Mouse (Mus musculus) erythroblast, embryonic 14.5 days (primary cell): ENCODE measurements around the gene Kiss1. TPM values are rescaled to one million over a fixed set of nuclear protein-coding genes. Genes with fewer than 3 reads are reported as not detected.
"Not testable (repeated sequence)": the region's sequence is repeated elsewhere in the genome, so short reads cannot be mapped to it uniquely, and the experiment has no call there.

Experiments
- H3K27me3 ChIP-seq: 2 replicates; pipeline ENCODE4 v1.6.1; 2012; ENCODE audit warnings: inconsistent platforms; ENCODE audit not compliant: control insufficient read depth
- H3K36me3 ChIP-seq: 2 replicates; pipeline ENCODE4 v1.6.1; 2012; ENCODE audit warnings: mild to moderate bottlenecking, inconsistent platforms; ENCODE audit not compliant: control insufficient read depth
- H3K4me1 ChIP-seq: 2 replicates; pipeline ENCODE4 v1.6.1; 2012; ENCODE audit warnings: inconsistent platforms; ENCODE audit not compliant: control insufficient read depth
- H3K4me3 ChIP-seq: replicated peaks from 2 replicates; pipeline ENCODE3; 2012; ENCODE audit warnings: moderate library complexity, mild to moderate bottlenecking, inconsistent platforms
- H3K9me3 ChIP-seq: 2 replicates; pipeline ENCODE4 v1.6.1; 2012; ENCODE audit warnings: low read length, inconsistent platforms, mixed read lengths; ENCODE audit not compliant: control insufficient read depth
- GATA1 ChIP-seq: IDR thresholded peaks from 2 replicates; pipeline ENCODE4 v1.6.1; 2012; ENCODE audit warnings: low read length, inconsistent platforms, mixed read lengths
- TAL1 ChIP-seq: IDR thresholded peaks from 3 replicates; pipeline ENCODE4 v1.6.1; 2012; ENCODE audit warnings: low read length, inconsistent platforms, mixed read lengths
- polyA plus RNA-seq: library from polyadenylated mRNA; stranded (reverse); fragments of >175 nt; gene quantifications from 2 replicates; pipeline ENCODE4 v1.2.3, GENCODE M21; 2012

The Kiss1 gene
- polyA plus RNA-seq, 1 experiment = not detected

- Histone ChIP-seq H3K4me1 (no peaks in the 10 kb centered on the region), H3K4me3 (no peak overlapping the region), H3K27me3 (peaks cover 27% of the 10 kb centered on the region), H3K36me3 (no peaks in the 10 kb centered on the region), H3K9me3 (no peaks in the 10 kb centered on the region)
- TF ChIP-seq TAL1 (no peak), GATA1 (no peak)
Measured at GRCm38 (mm10) chr1:133328299-133328795, 6.7 kb downstream of the Kiss1 start.

GRCm38 (mm10) chr1:133328896-133329637 is 7.4 kb downstream of the Kiss1 start:
- TF ChIP-seq GATA1 (no peak), TAL1 (no peak)
- no peak overlapping the region for H3K4me3 ChIP-seq
- no peaks in the 10 kb centered on the region for H3K4me1 ChIP-seq
- no peaks in the 10 kb centered on the region for H3K36me3 ChIP-seq
- no peaks in the 10 kb centered on the region for H3K9me3 ChIP-seq
- peaks cover 27% of the 10 kb centered on the region for H3K27me3 ChIP-seq

- no peaks in the 10 kb centered on the region for H3K9me3 ChIP-seq
- H3K4me3 ChIP-seq = no peak overlapping the region
- no peaks in the 10 kb centered on the region for H3K4me1 ChIP-seq
- peaks cover 27% of the 10 kb centered on the region for H3K27me3 ChIP-seq
- no peak for TF ChIP-seq TAL1
- no peak for TF ChIP-seq GATA1
- no peaks in the 10 kb centered on the region for H3K36me3 ChIP-seq
Measured at GRCm38 (mm10) chr1:133329638-133329964, 7.9 kb downstream of the Kiss1 start.

- H3K4me1 ChIP-seq = no peaks in the 10 kb centered on the region
- H3K36me3 ChIP-seq = no peaks in the 10 kb centered on the region
- peaks cover 27% of the 10 kb centered on the region for H3K27me3 ChIP-seq
- no peak for TF ChIP-seq TAL1
- no peak for TF ChIP-seq GATA1
- no peaks in the 10 kb centered on the region for H3K9me3 ChIP-seq
- H3K4me3 ChIP-seq = no peak overlapping the region
Measured at GRCm38 (mm10) chr1:133331142-133331541, 9.5 kb downstream of the Kiss1 start.

- TF ChIP-seq TAL1 = no peak
- TF ChIP-seq GATA1 = no peak
- Histone ChIP-seq H3K9me3 (no peaks in the 10 kb centered on the region), H3K4me3 (no peak overlapping the region), H3K4me1 (no peaks in the 10 kb centered on the region), H3K36me3 (no peaks in the 10 kb centered on the region), H3K27me3 (peaks cover 27% of the 10 kb centered on the region)
Measured at GRCm38 (mm10) chr1:133332656-133333430, 11.2 kb downstream of the Kiss1 start.

- TF ChIP-seq TAL1 (no peak), GATA1 (no peak)
- no peaks in the 10 kb centered on the region for H3K9me3 ChIP-seq
- H3K4me3 ChIP-seq = no peak overlapping the region
- no peaks in the 10 kb centered on the region for H3K4me1 ChIP-seq
- peaks cover 18% of the 10 kb centered on the region for H3K27me3 ChIP-seq
- no peaks in the 10 kb centered on the region for H3K36me3 ChIP-seq
Measured at GRCm38 (mm10) chr1:133333937-133334336, 12.3 kb downstream of the Kiss1 start.

- not testable (repeated sequence) for H3K9me3 ChIP-seq, H3K4me1 ChIP-seq, H3K4me3 ChIP-seq, H3K27me3 ChIP-seq, H3K36me3 ChIP-seq
Measured at GRCm38 (mm10) chr1:133340403-133340802, 18.7 kb downstream of the Kiss1 start.

GRCm38 (mm10) chr1:133344357-133344756 is 22.7 kb downstream of the Kiss1 start:
- no peak for TF ChIP-seq GATA1
- no peak for TF ChIP-seq TAL1
- Histone ChIP-seq H3K4me1 (no peaks in the 10 kb centered on the region), H3K4me3 (no peak overlapping the region), H3K36me3 (no peaks in the 10 kb centered on the region), H3K9me3 (0 out of 2 replicates have a peak, but pooled peaks cover 2% of the 10 kb centered on the region), H3K27me3 (no peaks in the 10 kb centered on the region)

GRCm38 (mm10) chr1:133346531-133346930 is 24.9 kb downstream of the Kiss1 start:
- no peak for TF ChIP-seq TAL1
- TF ChIP-seq GATA1 = no peak

More at GRCm38 (mm10) chr1:133346531-133346930, 24.9 kb downstream of the Kiss1 start:
- Histone ChIP-seq H3K9me3 (0 out of 2 replicates have a peak, but pooled peaks cover 2% of the 10 kb centered on the region), H3K4me3 (no peak overlapping the region), H3K4me1 (no peaks in the 10 kb centered on the region), H3K36me3 (no peaks in the 10 kb centered on the region), H3K27me3 (no peaks in the 10 kb centered on the region; the same call in 1 of the 2 replicates)
